Mouse (Mus musculus) right cerebral cortex, postnatal 14 days (tissue): ENCODE results near the gene Marc2.

ENCODE experiments used
- DNase-seq: peaks from one replicate; pipeline ENCODE4 v3.0.0; 2022

The Marc2 gene

DNA sequence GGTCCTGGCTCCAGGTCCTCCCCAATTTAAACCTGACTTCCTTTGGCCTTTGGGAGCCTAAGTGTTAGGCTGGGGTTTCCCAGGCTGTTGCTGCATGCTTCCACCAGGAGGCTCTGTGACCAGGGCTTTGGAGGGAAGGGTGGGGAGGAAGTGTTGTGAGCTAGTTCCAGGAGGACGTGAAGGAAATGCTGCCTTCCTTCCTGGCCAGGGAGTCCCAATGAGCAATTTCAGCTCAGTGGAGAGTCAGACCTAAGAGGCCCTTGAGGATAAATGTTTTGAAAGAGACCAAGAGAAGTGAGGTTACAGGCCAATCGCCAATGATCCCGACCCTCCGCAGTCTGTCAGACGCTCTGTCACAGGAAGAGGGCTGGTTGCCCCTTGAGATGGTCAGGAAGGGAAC, 7.1 kb upstream of the Marc2 start:
- DNase-seq = peak; percentile 55

DNA sequence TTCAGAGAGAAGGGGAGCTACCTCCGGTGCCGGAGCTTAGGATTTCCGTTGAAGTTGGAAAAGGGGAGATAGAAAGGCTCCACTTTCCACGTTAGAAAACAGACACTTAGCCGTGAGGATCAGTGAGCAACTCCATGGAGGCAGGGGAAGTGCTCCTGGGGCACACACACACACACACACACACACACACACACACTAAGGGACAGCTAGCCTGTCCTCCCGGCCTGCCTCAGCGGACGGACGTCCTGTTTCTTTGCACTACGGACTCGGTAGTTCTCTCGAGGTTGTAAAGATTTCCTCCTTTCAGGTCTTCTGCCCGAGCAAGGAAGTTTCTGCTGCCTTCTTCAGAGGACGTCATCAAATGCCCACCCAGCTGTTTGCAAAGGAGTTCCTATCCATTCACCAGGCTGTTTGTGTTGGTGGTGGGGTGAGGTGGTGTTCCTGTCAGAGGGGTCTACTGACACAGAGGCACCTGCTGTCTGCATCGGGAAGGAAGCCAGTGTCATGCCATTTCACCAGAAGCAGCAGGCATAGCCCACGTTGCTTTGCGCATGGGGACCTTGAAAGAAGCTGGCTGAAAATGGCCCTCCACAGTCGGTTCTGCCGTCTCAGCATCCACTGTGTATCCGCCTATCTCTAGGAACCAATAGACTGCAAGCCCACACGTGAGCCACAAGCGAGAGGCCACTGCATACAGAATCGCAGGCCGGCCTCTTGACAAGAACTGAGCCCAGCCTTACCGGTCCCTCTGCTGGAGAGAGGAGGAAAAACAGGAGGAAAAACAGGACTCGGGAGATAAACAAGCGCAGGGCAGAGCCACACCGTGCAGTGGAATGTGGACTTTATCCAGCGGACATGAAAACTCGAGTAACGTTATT, 5.7 kb upstream of the Marc2 start:
- peak; percentile 67 for DNase-seq

DNA sequence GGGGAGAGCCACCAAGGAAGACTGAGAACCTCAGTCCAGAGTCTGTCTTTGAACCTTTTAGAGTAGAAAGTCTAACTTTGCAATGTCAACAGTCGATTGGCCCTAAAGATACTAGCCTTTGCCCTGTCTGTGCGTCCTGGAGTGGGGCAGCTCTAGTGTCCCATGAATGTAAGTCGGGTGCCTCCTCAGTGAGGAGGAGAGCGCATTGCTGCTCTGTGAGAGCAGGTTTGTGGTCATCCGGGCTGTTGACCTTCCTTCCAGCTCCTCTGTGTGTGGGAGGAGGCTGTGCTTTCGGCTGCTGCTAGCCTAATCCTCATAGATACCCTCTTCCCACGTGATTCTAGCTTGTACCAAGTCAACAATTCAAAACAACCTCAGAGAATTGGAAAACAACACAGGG, 4.9 kb upstream of the Marc2 start:
- DNase-seq = no peak

DNA sequence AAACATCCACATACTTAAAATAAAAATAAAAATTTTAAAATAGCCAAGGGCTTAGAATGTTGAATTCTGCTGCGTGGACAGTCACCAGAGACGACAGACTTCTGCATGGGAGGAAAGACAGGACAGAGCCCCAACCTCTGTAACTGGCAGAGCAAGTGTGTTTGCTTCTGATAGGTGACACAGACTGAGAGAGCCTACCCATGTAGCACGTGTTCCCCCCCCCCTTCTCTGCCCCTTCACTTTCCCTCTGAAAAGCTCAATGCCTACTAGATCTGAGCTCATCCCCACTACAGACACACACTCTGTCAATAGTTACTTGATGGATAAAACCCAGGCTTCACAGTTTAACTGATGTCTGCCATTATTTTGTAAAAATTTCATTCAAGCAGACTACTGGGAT, 722 bp upstream of the Marc2 start:
- no peak for DNase-seq

DNA sequence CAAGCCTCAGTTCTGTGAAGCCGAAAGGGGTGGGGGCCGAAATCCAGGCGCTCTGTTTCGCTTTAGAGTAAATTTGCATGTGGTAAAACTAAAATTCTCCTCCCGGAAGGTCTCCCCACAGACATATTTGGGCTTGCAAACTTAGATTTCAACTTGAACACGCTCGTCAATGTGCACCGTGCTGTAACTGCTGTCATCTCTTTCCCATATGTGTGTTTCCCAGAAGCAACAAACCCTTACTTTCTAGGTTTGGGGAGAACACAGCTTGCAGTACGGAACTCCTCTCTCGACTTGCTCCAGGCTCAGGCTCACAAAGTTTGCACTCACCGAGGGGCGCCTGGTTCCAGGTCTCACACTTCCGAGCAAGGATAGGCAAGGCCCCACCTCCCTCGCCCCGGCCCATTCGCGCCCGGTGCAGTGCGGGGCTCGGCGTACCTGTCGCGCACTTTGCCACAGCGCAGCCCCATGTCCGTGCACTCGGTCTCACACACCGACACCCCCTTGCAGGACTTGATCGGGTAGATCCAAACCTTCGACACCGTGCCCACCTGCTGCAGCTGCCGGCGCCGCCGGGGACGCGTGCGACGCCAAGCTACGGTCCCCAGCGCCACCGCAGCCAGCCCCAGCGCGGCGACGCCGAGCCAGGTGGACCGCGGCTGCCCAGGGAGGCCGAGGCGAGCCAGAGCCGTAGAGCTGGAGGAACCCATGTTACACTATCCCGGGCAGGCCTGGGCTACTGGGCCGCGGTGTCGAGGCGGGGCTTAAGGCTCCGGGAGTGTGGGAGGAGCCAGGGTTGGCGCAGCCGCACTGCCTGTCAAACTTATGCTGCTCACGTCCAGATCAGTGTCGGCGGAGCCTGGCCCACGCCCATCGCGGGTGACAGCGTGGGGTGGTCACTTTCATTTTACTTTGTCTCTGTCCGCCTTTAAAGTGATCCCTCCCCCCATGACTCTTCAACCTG, 860 bp downstream of the Marc2 start:
- peak; percentile 81 for DNase-seq

DNA sequence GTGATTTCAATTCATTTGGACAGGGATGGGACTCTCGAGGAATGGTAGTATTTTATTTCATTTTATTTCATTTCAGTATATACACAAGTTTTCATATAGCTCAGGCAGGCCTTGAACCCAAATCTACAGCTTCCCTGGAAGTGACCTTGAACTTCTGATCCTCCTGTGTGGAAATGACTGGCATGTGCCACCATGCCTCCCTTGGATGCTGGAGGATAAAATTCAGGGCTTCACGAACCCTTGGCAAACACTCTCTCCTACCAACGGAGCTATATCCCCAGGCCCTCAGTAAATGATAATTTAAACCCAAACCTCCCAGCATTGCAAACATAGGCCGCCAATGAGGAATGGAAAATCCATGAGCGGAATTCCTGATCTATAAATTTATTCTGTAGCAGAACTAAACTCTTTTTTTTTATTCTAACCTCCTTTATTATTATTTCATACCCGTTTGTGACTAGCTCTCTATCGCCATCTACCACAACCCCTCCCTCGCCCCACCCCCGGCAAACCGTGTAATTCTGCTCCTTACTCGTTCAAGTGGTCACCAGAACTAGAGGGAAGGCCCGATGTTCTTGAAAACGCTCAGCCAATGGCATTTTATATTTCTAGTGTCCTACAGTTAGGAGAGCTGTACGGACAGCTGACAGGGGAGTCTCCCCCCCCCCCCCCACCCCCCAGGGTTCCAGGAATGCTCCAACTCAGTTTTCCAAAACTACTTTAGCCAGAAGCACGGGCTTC, 1.8 kb downstream of the Marc2 start:
- no peak for DNase-seq

DNA sequence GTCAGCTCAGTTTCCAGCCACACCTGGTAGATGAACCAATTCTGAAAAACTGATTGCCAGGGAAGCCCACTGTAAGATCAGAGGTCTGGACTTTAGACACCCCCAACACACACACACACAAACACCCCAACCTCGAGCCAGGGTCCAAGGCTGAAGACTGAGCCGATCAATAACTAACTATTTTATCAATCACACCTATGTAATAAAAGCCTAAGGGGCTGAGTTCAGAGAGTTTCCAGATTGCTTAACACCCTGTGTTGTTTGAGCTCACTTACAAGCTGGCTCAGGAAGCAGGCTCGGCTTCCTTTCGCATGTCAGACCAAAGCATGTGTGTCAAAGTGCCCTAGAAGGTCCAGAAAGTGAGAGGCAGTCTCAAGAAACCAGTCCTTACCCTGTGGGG, 8.6 kb downstream of the Marc2 start:
- DNase-seq = no peak

DNA sequence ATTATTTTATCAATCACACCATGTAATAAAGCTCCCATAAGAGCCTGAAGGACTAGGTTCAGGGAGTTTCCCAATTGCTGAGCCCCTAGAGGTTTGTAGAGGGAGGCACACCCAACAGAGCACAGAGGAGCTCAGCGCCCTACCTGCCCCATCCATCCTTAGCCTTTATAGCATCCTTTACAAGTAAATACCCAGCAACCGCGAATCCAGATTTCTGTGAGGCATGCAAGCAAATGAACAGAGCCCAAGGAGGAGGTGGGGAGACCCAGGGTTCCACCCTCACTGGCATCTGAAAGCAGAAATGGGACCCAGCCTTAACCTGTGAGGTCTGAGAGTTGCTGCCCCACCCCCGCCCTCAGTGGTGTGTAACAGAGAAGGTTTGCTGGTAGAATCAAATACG, 9.9 kb downstream of the Marc2 start:
- DNase-seq = no peak

DNA sequence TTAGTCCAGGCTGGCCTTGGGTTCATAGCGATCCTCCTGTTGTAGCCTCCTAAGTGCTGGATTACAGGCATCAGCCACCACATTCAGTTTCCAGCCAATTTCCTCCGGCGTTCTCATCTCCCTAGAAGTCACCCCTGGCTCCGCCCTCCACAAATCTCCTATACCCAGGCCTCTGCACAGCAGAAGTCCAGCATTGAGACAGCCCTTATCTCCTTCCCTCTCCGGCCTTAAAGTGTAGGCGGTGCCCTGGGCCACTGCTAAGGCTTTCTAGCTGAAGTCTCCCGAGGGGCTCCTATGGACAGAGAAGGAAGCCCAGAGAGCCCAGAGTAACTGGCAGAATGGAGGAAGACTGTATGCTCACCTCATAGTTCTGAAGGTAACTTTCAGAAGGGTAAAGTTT, 12.8 kb downstream of the Marc2 start:
- DNase-seq = no peak

DNA sequence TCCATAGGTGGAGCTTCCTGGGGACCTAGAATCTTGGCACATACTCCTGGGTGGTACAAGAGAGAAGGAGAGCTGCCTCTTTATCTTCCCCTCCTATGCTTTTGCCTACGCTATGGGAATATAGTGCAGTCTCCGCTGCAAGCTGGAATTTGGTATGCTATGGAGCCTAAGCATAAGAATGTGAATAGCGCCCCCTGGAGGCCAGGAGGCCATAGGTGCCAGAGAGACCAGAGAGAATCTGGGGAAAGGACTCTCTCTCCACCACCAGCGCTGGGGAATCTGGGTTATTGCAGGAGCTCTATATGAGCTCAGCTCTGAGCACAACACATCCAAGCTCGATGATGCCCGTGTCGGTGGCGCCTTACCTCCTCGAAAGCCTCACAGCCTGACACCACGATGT, 14.0 kb downstream of the Marc2 start:
- DNase-seq = no peak

DNA sequence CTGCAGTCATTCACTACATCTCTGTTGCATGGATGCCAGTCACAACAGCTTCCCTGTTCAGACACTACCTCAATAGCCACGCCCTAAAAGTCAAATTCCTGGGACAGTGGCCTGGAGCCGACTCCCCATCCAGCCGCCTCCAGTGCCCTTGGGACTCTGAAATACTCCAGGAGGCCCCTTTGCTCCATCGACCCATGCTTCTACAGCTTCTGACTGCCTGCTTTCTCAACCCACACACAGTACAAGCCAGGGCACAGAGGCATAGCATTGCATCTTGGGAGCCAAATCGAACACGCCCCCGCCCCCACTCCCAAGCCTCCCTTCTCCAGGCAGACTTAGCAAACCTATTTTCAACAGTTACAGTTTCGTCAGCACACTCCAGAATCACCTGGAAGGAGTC, 16.4 kb downstream of the Marc2 start:
- no peak for DNase-seq

DNA sequence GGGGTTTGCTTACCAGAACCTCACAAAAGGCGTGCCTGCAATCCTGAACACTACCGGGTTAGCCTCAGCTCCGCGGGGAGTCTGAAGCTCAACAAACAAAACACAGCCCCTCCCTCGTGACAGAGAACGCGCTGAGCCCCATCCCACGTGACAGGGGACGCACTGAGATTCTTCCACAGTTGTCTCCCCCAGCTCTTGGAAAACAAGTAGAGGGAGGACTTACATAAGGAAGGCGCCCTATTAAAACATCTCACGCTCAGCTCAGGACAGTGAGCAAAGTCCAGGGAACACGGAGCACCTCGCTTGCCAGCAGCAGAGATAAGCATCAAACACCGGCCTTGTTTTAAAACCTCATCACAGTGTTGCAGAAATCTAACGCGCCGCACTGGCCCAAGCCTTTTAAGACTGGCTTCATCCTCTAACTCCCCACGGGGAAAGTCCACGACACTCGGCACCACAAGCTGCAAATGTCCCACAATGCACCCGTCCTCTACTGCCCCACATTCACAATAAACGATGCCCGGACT, 19.0 kb downstream of the Marc2 start:
- peak; percentile 30 for DNase-seq

DNA sequence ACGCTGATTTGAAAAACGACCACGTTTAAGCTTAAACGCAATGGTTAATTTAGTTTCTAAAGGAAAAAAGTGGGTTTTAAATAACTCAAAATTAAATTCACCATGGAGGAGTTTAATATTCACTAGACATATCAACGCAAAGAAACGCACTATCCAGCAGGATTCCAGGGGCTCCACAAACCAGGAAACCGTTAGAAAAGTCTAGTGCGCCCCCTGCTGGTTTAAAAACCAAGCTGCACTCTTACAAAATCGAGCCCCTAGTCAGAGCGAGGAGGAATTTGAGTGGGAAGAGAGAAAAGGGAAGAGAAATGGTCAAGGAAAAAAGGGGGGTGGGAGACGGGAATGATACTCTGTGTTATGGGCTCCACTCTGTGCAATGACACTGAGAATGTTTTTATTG, 21.2 kb downstream of the Marc2 start:
- peak; percentile 45 for DNase-seq

DNA sequence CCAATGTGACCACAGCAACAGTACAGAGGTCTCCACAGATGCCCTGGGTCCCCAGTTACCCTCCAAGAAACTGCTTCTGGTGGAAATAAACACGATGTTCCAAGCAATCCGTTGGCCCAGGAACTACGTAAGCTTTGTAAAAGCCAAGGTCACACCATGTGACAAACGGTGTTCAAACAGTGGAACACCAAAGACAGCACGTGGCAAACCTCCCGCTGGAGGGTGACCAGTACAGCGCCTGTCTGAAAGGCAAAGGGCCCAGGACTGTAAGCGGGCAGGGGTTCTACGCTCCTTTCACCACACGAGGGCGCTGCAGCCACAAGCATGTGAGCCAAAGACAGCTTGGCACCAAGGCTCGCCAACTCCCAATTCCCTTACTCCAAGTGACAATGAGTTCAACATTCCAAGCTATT, 21.8 kb downstream of the Marc2 start:
- peak; percentile 93 for DNase-seq

DNA sequence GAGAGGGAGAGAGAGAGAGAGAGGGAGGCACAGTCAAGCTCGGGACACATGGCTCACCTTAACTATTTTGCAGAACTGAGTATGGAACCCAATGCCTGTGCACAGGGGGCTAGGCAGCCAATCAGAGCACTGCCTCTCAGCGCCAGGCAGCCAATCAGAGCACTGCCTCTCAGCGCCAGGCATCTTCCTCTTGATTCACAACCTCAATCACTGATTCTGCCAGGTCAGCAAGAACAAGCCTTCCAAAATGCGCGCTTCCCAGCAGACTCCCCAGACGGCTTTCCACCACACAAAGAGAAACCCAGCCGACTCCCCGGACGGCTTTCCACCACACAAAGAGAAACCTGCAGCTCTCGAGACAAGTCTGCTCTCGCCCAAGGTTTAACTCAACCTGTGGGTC, 23.6 kb downstream of the Marc2 start:
- DNase-seq = peak; percentile 53

DNA sequence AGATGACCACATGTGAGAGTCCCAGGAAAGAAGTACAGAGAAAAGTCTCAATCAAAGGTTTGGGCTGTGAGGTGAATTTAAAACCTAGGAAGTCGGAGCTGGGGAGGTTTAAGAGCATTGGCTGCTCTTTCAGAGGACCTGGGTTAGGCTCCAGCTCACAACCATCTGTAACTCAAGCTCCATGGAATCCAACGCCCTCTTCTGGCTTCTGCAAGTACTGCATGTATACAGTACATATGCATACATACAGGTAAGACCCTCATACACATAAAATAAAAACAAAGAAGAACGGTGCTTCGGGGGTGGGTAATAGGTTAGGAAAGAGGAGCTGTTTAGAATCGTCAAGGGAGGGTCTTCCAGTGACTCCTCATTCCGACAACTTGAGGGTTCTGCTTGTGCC, 28.5 kb downstream of the Marc2 start:
- DNase-seq = no peak

DNA sequence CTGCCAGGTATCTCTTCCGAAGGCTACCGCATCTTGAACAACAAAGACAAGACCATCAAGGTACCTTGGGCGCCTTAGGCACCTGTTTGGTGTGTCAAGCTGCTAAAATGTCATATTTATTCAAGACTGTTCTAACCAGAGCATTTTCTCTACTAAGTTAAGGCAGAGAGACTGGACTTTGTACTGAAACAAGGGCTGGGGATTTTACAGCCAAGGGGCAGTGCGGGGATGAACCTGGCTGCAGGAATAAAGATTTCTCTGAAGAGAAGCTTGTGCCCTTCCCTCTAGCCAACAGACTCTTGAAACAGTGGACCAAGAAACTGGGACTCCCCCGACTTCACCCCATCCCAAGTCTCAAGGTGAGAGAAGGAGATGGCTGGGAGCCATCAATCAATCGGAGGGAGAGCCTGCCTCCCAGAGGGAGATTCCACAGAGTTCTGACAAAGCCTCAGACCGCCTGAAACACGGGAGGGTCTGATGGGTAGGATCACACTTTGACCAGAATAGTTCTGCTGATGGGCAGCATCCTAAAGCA, 34.5 kb downstream of the Marc2 start:
- DNase-seq = no peak

DNA sequence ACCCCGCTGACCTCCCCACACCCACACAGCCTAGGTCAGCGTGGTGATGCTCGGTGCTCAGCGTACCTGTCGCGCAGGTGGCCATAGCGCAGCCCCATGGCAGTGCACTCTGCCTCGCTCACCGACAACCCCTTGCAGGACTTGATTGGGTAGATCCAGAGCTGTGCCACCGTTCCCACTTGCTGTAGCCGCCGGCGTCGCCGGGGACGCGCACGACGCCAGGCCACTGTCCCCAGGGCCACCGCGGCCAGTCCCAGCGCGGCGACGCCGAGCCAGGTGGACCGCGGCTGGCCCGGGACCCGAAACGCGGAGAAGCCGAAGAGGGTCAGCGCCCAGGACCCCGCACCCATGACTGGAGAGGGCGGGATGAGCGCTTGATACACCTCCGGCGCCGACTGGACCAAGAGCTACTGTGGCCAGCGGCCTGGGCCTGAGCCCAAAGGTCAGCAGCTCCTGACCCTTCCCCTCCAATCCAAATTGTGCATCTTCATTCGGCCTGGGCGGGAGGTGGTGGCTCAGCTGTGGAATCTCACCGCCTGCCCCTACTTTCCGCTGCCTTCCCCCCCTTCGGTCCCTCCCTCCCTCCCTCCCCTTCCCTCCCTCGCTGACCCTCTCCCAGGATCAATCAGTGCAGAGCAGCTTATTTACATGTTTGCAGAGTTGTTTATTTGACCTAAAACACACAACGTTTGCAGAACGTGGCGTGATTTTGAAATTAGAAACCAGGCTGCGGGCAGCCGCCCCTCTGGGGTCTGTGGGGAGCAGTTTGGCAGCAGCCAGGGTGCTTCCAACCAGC, 35.3 kb downstream of the Marc2 start, which contains the start of gene Marc1:
Gene Marc1 (minus strand): TSS at position 534 of the 796 bp plus-strand sequence.
- no peak for DNase-seq

DNA sequence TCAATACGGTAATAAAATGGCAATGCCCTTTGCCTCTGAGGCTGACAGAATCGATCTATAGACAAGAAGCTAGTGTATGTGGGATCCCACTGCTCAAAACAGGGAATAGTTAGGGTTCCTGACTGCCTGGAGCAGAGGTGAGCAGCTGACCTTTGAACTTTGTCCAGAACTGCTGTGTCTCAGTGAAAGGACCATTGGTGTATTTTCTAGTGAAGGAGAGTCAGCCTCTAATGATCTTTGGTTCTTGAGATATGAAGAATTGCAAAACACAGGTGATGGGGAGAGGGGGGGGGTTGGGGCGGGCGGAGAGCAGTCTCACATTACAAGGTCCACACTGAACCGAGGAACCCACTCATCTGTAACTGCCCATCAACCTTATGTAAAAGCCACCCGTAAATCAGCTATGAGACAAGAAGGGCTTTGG, 36.7 kb downstream of the Marc2 start:
- no peak for DNase-seq

DNA sequence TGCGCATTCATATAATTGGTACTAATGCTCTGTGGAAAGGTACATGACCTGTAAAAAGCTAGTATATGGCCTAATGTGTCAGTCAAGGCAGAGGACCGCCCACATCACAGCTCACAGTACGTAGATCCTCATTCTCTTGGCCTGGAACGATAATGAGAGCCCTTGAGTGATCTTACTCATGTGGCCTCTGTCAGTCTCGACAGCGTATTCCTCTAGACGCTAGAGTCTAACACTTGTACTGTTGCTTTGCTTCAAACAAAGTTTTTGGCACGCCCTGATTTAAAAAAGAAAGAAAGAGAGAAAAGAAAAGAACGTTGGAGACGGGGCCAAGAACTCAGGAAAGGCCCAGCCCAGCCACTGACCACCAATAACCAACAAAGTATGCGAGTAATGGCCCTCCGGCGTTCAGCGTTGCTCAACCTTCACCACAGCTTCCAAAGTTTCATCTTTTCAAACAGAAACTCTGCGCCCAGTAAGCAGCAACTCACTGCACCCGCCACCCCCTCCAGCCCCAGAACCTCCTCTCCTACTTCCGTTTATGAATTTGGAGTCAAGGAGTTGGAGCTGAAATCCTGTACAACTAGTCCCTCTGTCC, 37.7 kb downstream of the Marc2 start:
- no peak for DNase-seq
